ENCODE assay signal across 20 mouse cellular contexts in genomic region chr2:30936808-30937207, GRCm38 (mm10). TPM values are rescaled to one million over a fixed set of nuclear protein-coding genes. Genes with fewer than 3 reads are reported as not detected.
DNase-seq lines count a peak whose midpoint lies in the region; ATAC-seq lines count a peak whose summit lies in the region.
"Had no signal": no experiment of that assay in that cellular context is flagged by ENCODE, and none has a peak within 500 bp of the region (broad histone marks: within the 10 kb centered on the region; RNA-seq: fewer than 3 reads in every experiment).

No protein-coding gene starts in this region.

- DNase-seq in ES-CJ7 (ENCODE audit: low read depth, low spot score) (peak; percentile 53), R1 (ENCODE audit: low read depth, low spot score) (peak; percentile 64)
- DNase-seq in urinary bladder, postnatal 25 days (ENCODE audit: low spot score), result no peak
- DNase-seq: adrenal gland, adult 2 months; adrenal gland, adult 8-10 months; adrenal gland, postnatal 10 days; adrenal gland, postnatal 14 days; adrenal gland, postnatal 25 days; adrenal gland, postnatal 36 days; B cell, adult 2 months; cerebellum, adult 11 months; cerebellum, adult 11-12 months; cerebellum, adult 18-20 months; cerebellum, adult 2 months; cerebellum, adult 8-10 months had no signal

- no peak for ATAC-seq in granulocyte monocyte progenitor cell, adult 5-6 weeks (replicated peaks; ENCODE audit: poor library complexity, severe bottlenecking)
- ATAC-seq: activated CD4-positive, CD25-positive, alpha-beta regulatory T cell, adult 4 months; CD4-positive, CD25-positive, alpha-beta regulatory T cell, adult 4 months; Patski had no signal

RNA-seq across cellular contexts. Expression of gene Ptges, which starts 7.1 kb away (rescaled TPM):
- 0.30 TPM in 1 of 2 replicates, not detected in the other for total RNA-seq in granulocyte monocyte progenitor cell, adult 5-6 weeks (2014; fragmentation: Nextera tagmentation)
- total RNA-seq in granulocyte monocyte progenitor cell, adult 5-6 weeks (2017), result 0.13 and 0.52 TPM in 2 replicates
- total RNA-seq: MEL had no signal

RNA-seq across cellular contexts. Expression of gene Tor1b, which starts 16.0 kb away (rescaled TPM):
- total RNA-seq in granulocyte monocyte progenitor cell, adult 5-6 weeks (2014; fragmentation: Nextera tagmentation), result 39.2 and 43.9 TPM in 2 replicates
- 33.9 and 37.7 TPM in 2 replicates for total RNA-seq in granulocyte monocyte progenitor cell, adult 5-6 weeks (2017)

RNA-seq across cellular contexts. Expression of gene Tor1a, which starts 30.9 kb away (rescaled TPM):
- total RNA-seq in granulocyte monocyte progenitor cell, adult 5-6 weeks (2014; fragmentation: Nextera tagmentation), result 72.9 and 76.1 TPM in 2 replicates
- total RNA-seq in granulocyte monocyte progenitor cell, adult 5-6 weeks (2017), result 101 and 156 TPM in 2 replicates

RNA-seq across cellular contexts. Expression of gene BC005624, which starts 45.2 kb away (rescaled TPM):
- total RNA-seq in granulocyte monocyte progenitor cell, adult 5-6 weeks (2014; fragmentation: Nextera tagmentation), result 35.9 and 42.6 TPM in 2 replicates
- 60.0 and 61.0 TPM in 2 replicates for total RNA-seq in granulocyte monocyte progenitor cell, adult 5-6 weeks (2017)

RNA-seq across cellular contexts. Expression of gene Usp20, which starts 45.3 kb away (rescaled TPM):
- 5.2 and 10.0 TPM in 2 replicates for total RNA-seq in granulocyte monocyte progenitor cell, adult 5-6 weeks (2014; fragmentation: Nextera tagmentation)
- total RNA-seq in granulocyte monocyte progenitor cell, adult 5-6 weeks (2017), result 2.2 and 5.5 TPM in 2 replicates
